Mouse (Mus musculus): Measurements from ENCODE around the gene Mef2a. TPM values are rescaled to one million over a fixed set of nuclear protein-coding genes. Genes with fewer than 3 reads are reported as not detected.

Gene Mef2a
- polyA plus RNA-seq, 1 experiment, result 66.6 TPM

DNA sequence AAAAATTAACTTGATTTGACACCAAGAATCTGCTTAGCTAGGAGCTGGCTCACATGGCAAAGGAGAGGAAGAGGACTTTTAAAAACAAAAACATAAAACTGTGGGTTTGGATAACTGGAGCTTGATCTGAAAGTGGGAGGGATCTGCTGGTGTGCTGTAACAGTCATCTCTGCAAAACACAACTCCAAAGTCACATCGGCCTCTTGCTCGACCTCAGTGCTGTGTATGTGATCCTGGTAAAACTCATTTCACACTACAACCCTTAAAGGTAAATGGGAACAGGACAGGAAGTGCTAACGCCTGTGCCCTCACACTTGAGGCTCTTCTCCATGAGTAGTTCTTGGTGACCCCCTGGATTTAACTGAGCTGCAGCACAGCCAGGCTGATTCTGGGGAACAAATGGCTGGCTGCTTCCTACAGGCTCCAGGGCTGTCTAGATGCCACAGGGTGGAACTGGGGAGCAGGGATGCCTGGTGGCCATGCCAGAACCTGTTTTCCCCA, 142.0 kb downstream of the Mef2a start:
- no peaks in the 10 kb centered on the region for H3K27me3 ChIP-seq (ENCODE audit: control insufficient read depth, insufficient read depth, low read length)
- no peaks in the 10 kb centered on the region for H3K4me1 ChIP-seq (replicated peaks; ENCODE audit: control insufficient read depth, insufficient read depth, low read length)
- WGBS, result 92% methylated on average over 3 of the region's 3 CpGs
- no peak overlapping the region for H3K4me3 ChIP-seq (ENCODE audit: control insufficient read depth, insufficient read depth, low read length)
- H3K27ac ChIP-seq (ENCODE audit: control insufficient read depth, insufficient read depth, low read length), result no peak overlapping the region
- H3K36me3 ChIP-seq (ENCODE audit: control insufficient read depth, insufficient read depth, low read length), result peaks cover 34% of the 10 kb centered on the region
- no peak for DNase-seq
- TF ChIP-seq POLR2A (IDR thresholded peaks at IDR 0.05; ENCODE audit: control insufficient read depth, extremely low read depth, insufficient read depth, low read length, poor library complexity) (no peak), CTCF (IDR thresholded peaks at IDR 0.05; ENCODE audit: borderline replicate concordance, control insufficient read depth, extremely low read depth, insufficient read depth, low read length, poor library complexity) (no peak)

- DNase-seq, result no peak
- no peak for TF ChIP-seq POLR2A (IDR thresholded peaks at IDR 0.05; ENCODE audit: control insufficient read depth, extremely low read depth, insufficient read depth, low read length, poor library complexity)
- TF ChIP-seq CTCF (IDR thresholded peaks at IDR 0.05; ENCODE audit: borderline replicate concordance, control insufficient read depth, extremely low read depth, insufficient read depth, low read length, poor library complexity), result no peak
- H3K36me3 ChIP-seq (ENCODE audit: control insufficient read depth, insufficient read depth, low read length), result peaks cover 30% of the 10 kb centered on the region
- H3K27ac ChIP-seq (ENCODE audit: control insufficient read depth, insufficient read depth, low read length), result no peak overlapping the region
- H3K4me3 ChIP-seq (ENCODE audit: control insufficient read depth, insufficient read depth, low read length), result no peak overlapping the region
- WGBS, result 97% methylated on average over 3 of the region's 3 CpGs
- no peaks in the 10 kb centered on the region for H3K4me1 ChIP-seq (replicated peaks; ENCODE audit: control insufficient read depth, insufficient read depth, low read length)
- no peaks in the 10 kb centered on the region for H3K27me3 ChIP-seq (ENCODE audit: control insufficient read depth, insufficient read depth, low read length)
Observed at GRCm38 (mm10) chr7:67230221-67230620, 142.4 kb downstream of the Mef2a start.

DNA sequence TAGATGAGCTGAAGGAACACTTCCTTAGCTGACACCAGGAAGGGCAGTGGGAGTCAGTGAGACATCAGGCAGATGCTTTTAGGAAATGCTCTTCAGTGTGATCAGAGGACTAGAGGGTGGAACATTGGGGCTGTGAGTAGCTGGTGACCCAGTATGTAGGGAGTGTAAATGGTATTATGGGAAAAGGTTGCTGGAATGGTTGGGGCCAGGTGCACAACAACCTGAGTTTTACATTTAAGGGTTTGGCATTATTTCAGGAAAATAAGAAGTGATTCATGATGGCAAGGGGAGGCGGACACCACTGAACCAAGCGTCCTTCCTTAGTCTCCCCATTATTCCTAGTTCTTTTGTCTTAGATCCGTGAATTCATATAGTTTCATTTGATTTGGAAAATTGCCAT, 143.0 kb downstream of the Mef2a start:
- 96% methylated on average over 3 of the region's 3 CpGs for WGBS
- Histone ChIP-seq H3K27ac (ENCODE audit: control insufficient read depth, insufficient read depth, low read length) (no peak overlapping the region), H3K4me1 (replicated peaks; ENCODE audit: control insufficient read depth, insufficient read depth, low read length) (no peaks in the 10 kb centered on the region), H3K36me3 (ENCODE audit: control insufficient read depth, insufficient read depth, low read length) (peaks cover 24% of the 10 kb centered on the region), H3K27me3 (ENCODE audit: control insufficient read depth, insufficient read depth, low read length) (no peaks in the 10 kb centered on the region), H3K4me3 (ENCODE audit: control insufficient read depth, insufficient read depth, low read length) (no peak overlapping the region)
- no peak for DNase-seq
- TF ChIP-seq POLR2A (IDR thresholded peaks at IDR 0.05; ENCODE audit: control insufficient read depth, extremely low read depth, insufficient read depth, low read length, poor library complexity), result no peak

DNA sequence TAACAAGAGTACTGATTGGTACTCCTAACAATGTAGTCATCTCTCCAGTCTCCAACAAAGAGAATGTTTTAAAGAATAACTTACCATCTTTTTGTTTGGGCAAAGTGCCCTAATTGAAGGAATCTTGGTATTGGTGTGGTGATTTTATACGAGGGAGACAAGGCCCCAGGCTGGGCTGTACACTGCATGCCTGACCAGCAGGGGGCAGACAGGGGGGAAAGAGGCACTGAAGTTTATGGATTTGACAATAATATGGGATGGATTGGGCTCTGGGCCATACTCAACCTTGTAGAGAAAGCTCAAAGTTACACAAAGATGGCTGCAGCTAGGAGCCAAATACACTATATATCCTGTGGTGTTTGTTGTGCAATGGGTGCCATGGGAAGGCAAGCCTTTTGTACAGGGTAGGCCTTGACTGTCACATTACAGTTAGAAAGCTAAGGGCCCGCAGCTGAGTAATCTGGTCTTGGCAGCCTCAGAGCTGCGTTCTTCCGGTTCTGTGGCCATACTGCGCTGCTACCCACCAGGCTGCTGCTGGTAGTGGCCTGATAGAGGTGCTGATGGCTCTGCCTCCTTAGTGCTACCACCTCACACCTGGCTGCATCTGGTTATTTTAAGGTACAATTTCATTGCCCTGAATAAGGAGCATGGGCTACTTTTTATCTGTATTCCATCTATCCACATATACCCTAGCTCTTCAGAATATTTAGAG, 143.6 kb downstream of the Mef2a start:
- peak; percentile 80; the same call in 1 of the 2 replicates for TF ChIP-seq CTCF (IDR thresholded peaks at IDR 0.05; ENCODE audit: borderline replicate concordance, control insufficient read depth, extremely low read depth, insufficient read depth, low read length, poor library complexity)
- no peak for TF ChIP-seq POLR2A (IDR thresholded peaks at IDR 0.05; ENCODE audit: control insufficient read depth, extremely low read depth, insufficient read depth, low read length, poor library complexity)
- Histone ChIP-seq H3K27ac (ENCODE audit: control insufficient read depth, insufficient read depth, low read length) (no peak overlapping the region), H3K36me3 (ENCODE audit: control insufficient read depth, insufficient read depth, low read length) (peaks cover 18% of the 10 kb centered on the region), H3K4me1 (replicated peaks; ENCODE audit: control insufficient read depth, insufficient read depth, low read length) (no peaks in the 10 kb centered on the region), H3K4me3 (ENCODE audit: control insufficient read depth, insufficient read depth, low read length) (no peak overlapping the region), H3K27me3 (ENCODE audit: control insufficient read depth, insufficient read depth, low read length) (no peaks in the 10 kb centered on the region)
- 88% methylated on average over 5 of the region's 5 CpGs for WGBS
- peak; percentile 51 for DNase-seq

GRCm38 (mm10) chr7:67228390-67228789, 144.3 kb downstream of the Mef2a start:
- 89% methylated on average over 3 of the region's 3 CpGs for WGBS
- H3K36me3 ChIP-seq (ENCODE audit: control insufficient read depth, insufficient read depth, low read length), result peaks cover 18% of the 10 kb centered on the region
- no peak overlapping the region for H3K27ac ChIP-seq (ENCODE audit: control insufficient read depth, insufficient read depth, low read length)
- H3K4me1 ChIP-seq (replicated peaks; ENCODE audit: control insufficient read depth, insufficient read depth, low read length), result no peaks in the 10 kb centered on the region
- no peaks in the 10 kb centered on the region for H3K27me3 ChIP-seq (ENCODE audit: control insufficient read depth, insufficient read depth, low read length)
- no peak for DNase-seq
- H3K4me3 ChIP-seq (ENCODE audit: control insufficient read depth, insufficient read depth, low read length), result no peak overlapping the region
- TF ChIP-seq POLR2A (IDR thresholded peaks at IDR 0.05; ENCODE audit: control insufficient read depth, extremely low read depth, insufficient read depth, low read length, poor library complexity), result no peak
- no peak for TF ChIP-seq CTCF (IDR thresholded peaks at IDR 0.05; ENCODE audit: borderline replicate concordance, control insufficient read depth, extremely low read depth, insufficient read depth, low read length, poor library complexity)

DNA sequence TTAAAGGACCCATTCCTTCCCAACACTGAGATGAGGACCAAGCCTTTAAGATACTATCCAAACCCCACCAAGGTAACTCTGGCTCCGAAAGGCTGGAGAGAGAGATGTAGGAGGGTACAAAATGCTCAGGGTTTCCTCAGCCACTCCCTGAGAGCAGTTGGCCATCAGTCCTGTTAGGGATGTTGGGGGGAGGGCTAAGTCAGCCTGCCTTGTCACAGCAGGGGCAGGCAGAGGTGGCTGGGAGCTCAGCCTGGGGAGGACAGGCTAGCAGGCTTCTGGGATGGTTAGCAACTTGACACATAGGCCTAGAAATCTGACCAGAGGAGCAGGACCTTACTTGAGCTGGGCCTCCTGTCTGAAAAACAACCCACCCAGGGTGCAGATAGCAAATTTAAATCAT, 145.1 kb downstream of the Mef2a start:
- 91% methylated on average over 1 of the region's 1 CpGs for WGBS

More for the DNA sequence above, 145.1 kb downstream of the Mef2a start:
- Histone ChIP-seq H3K4me3 (ENCODE audit: control insufficient read depth, insufficient read depth, low read length) (no peak overlapping the region), H3K27ac (ENCODE audit: control insufficient read depth, insufficient read depth, low read length) (no peak overlapping the region), H3K36me3 (ENCODE audit: control insufficient read depth, insufficient read depth, low read length) (peaks cover 11% of the 10 kb centered on the region), H3K4me1 (replicated peaks; ENCODE audit: control insufficient read depth, insufficient read depth, low read length) (peaks cover 7% of the 10 kb centered on the region), H3K27me3 (ENCODE audit: control insufficient read depth, insufficient read depth, low read length) (no peaks in the 10 kb centered on the region)
- DNase-seq, result no peak
- no peak for TF ChIP-seq CTCF (IDR thresholded peaks at IDR 0.05; ENCODE audit: borderline replicate concordance, control insufficient read depth, extremely low read depth, insufficient read depth, low read length, poor library complexity)
- TF ChIP-seq POLR2A (IDR thresholded peaks at IDR 0.05; ENCODE audit: control insufficient read depth, extremely low read depth, insufficient read depth, low read length, poor library complexity), result no peak
